8 mouse cellular contexts compared by ENCODE assay signal in genomic region chr5:96996401-96997309, GRCm38 (mm10). TPM values are rescaled to one million over a fixed set of nuclear protein-coding genes. Genes with fewer than 3 reads are reported as not detected.
DNase-seq lines count a peak whose midpoint lies in the region; ATAC-seq and TF ChIP-seq lines count a peak whose summit lies in the region.

No protein-coding gene starts in this region.

- H3K79me3 ChIP-seq in C2C12 (ENCODE audit: low read depth) = peaks cover 14% of the 10 kb centered on the region

- H3K9me3 ChIP-seq in heart, embryonic 16.5 days (replicated peaks; ENCODE audit: control insufficient read depth, low read length) = no peaks in the 10 kb centered on the region
- H3K9me3 ChIP-seq in limb, embryonic 15.5 days = no peaks in the 10 kb centered on the region
- no peaks in the 10 kb centered on the region for H3K9me3 ChIP-seq in neural tube, embryonic 12.5 days

- no peaks in the 10 kb centered on the region for H3K36me3 ChIP-seq in C2C12 (ENCODE audit: control insufficient read depth, insufficient read depth)
- no peaks in the 10 kb centered on the region for H3K36me3 ChIP-seq in heart, embryonic 16.5 days (ENCODE audit: control insufficient read depth, insufficient read depth)
- H3K36me3 ChIP-seq in limb, embryonic 15.5 days = no peaks in the 10 kb centered on the region
- H3K36me3 ChIP-seq in neural tube, embryonic 12.5 days = no peaks in the 10 kb centered on the region

- H3K4me2 ChIP-seq in heart, embryonic 16.5 days (ENCODE audit: low read depth, low read length) = peak overlapping the region; percentile 77
- H3K4me2 ChIP-seq in limb, embryonic 15.5 days = peak overlapping the region; percentile 75
- H3K4me2 ChIP-seq in neural tube, embryonic 12.5 days (replicated peaks) = peak overlapping the region; percentile 86

- peak; percentile 24 for ATAC-seq in heart, embryonic 16.5 days (replicated peaks; ENCODE audit: extremely low read depth, insufficient read depth, low FRiP score)
- peak; percentile 17; the same call in 1 of the 2 replicates for ATAC-seq in limb, embryonic 15.5 days (ENCODE audit: insufficient number of reproducible peaks, low FRiP score, low TSS enrichment, low read depth)
- peak; percentile 6; the same call in 1 of the 2 replicates for ATAC-seq in neural tube, embryonic 12.5 days (ENCODE audit: low FRiP score, low read depth)

- WGBS in heart, embryonic 16.5 days = 19% methylated on average over 39 of the region's 39 CpGs
- WGBS in limb, embryonic 15.5 days = 12% methylated on average over 39 of the region's 39 CpGs
- 20% methylated on average over 39 of the region's 39 CpGs for WGBS in neural tube, embryonic 12.5 days

- H3ac ChIP-seq in C2C12 (ENCODE audit: control insufficient read depth, insufficient read length, low read depth) = peak overlapping the region; percentile 67

- H3K4me1 ChIP-seq in heart, embryonic 16.5 days (ENCODE audit: control insufficient read depth, insufficient read depth, low read length) = peaks cover 11% of the 10 kb centered on the region
- H3K4me1 ChIP-seq in limb, embryonic 15.5 days = peaks cover 10% of the 10 kb centered on the region
- peaks cover 6% of the 10 kb centered on the region for H3K4me1 ChIP-seq in neural tube, embryonic 12.5 days

- peak overlapping the region; percentile 94 for H3K9ac ChIP-seq in heart, embryonic 16.5 days (ENCODE audit: low read length)
- peak overlapping the region; percentile 65 for H3K9ac ChIP-seq in limb, embryonic 15.5 days
- H3K9ac ChIP-seq in neural tube, embryonic 12.5 days = peak overlapping the region; percentile 83

- peak overlapping the region; percentile 94 for H3K27ac ChIP-seq in heart, embryonic 16.5 days (ENCODE audit: low read length)
- peak overlapping the region; percentile 92 for H3K27ac ChIP-seq in limb, embryonic 15.5 days
- H3K27ac ChIP-seq in neural tube, embryonic 12.5 days = peak overlapping the region; percentile 86; the same call in 1 of the 2 replicates

- no peak for TF ChIP-seq CTCF in C2C12 (IDR thresholded peaks at IDR 0.05; ENCODE audit: control insufficient read depth, insufficient read depth, insufficient read length)

- peaks cover 39% of the 10 kb centered on the region for H3K79me2 ChIP-seq in C2C12 (ENCODE audit: control insufficient read depth, insufficient read depth)

- DNase-seq in cerebellum, adult 18-20 months = peak; percentile 13 to 21
- no peak for DNase-seq in cerebellum, adult 11-12 months
- DNase-seq in cerebellum, postnatal 10 days = peak; percentile 33 to 35
- DNase-seq in spleen, adult 18-20 months = no peak

- H3K4me3 ChIP-seq in C2C12 (ENCODE audit: insufficient read depth, poor library complexity, severe bottlenecking) = peak overlapping the region; percentile 36
- H3K4me3 ChIP-seq in heart, embryonic 16.5 days (ENCODE audit: low read length) = peak overlapping the region; percentile 92
- H3K4me3 ChIP-seq in limb, embryonic 15.5 days = peak overlapping the region; percentile 82
- peak overlapping the region; percentile 90 for H3K4me3 ChIP-seq in neural tube, embryonic 12.5 days

- no peaks in the 10 kb centered on the region for H3K27me3 ChIP-seq in C2C12 (ENCODE audit: control insufficient read depth, insufficient read depth, insufficient read length)
- no peaks in the 10 kb centered on the region for H3K27me3 ChIP-seq in heart, embryonic 16.5 days (ENCODE audit: control insufficient read depth, insufficient read depth, low read length)
- H3K27me3 ChIP-seq in limb, embryonic 15.5 days = no peaks in the 10 kb centered on the region
- no peaks in the 10 kb centered on the region for H3K27me3 ChIP-seq in neural tube, embryonic 12.5 days (replicated peaks)

TF ChIP-seq in C2C12, 6 proteins besides CTCF, POLR2A, EP300 and RAD21:
- TF ChIP-seq MAX (IDR thresholded peaks at IDR 0.05) (no peak), FOSL1 (IDR thresholded peaks at IDR 0.05; ENCODE audit: insufficient read depth, low read length, poor library complexity, severe bottlenecking) (no peak)

RNA-seq across cellular contexts. Expression of gene Bmp2k, which starts 0.8 kb away (rescaled TPM):
- polyA plus RNA-seq in C2C12 (2012; fragmentation: generic; extraction: Trizol) = 5.9 TPM
- 6.6 and 7.4 TPM in 2 replicates for polyA plus RNA-seq in heart, embryonic 16.5 days (2015; fragmentation: Nextera tagmentation; extraction: Ambion mirVana)
- polyA plus RNA-seq in limb, embryonic 15.5 days (2015; fragmentation: Nextera tagmentation; extraction: Ambion mirVana) = 11.7 and 13.4 TPM in 2 replicates
- 10.8 and 11.2 TPM in 2 replicates for polyA plus RNA-seq in neural tube, embryonic 12.5 days (2016; fragmentation: Nextera tagmentation; extraction: Ambion mirVana)

Comparison
In these comparisons a context has a peak if more than half of its experiments do, and no peak if none do; other contexts are left out.
1. DNase-seq: peak in cerebellum, adult 18-20 months (2 of 2) and cerebellum, postnatal 10 days (2 of 2); none in cerebellum, adult 11-12 months (single experiment) and spleen, adult 18-20 months (0 of 2).
2. H3K4me3 ChIP-seq: peak in every context shown above with its lines; median percentile 92 in heart, embryonic 16.5 days; 90 in neural tube, embryonic 12.5 days; 82 in limb, embryonic 15.5 days; 36 in C2C12.
3. Peak in every context shown above with its lines, with median percentiles within 50 percentile points of each other: ATAC-seq, H3K27ac ChIP-seq, H3K4me2 ChIP-seq and H3K9ac ChIP-seq.